Mouse (Mus musculus) adrenal gland, postnatal 0 days (tissue): ENCODE measurements around the gene Efcab8. TPM values are rescaled to one million over a fixed set of nuclear protein-coding genes. Genes with fewer than 3 reads are reported as not detected.

Experiments
- polyA plus RNA-seq: library from polyadenylated mRNA; unstranded; fragments of >200 nt; fragmentation: Nextera tagmentation; extraction: Ambion mirVana; gene quantifications from 2 replicates; pipeline ENCODE4 v1.2.1, GENCODE M21; 2015

Gene Efcab8
- 0.19 TPM in 1 of 2 replicates, not detected in the other for polyA plus RNA-seq

GRCm38 (mm10) chr2:153779394-153779981 lies at the start of gene Efcab8:
Efcab8 (plus strand) TSS chr2:153779931.

GRCm38 (mm10) chr2:153740500-153741436 lies 39.0 kb upstream of the Efcab8 start, which contains the start of gene Mapre1:
Mapre1 (plus strand) TSS chr2:153741274.

GRCm38 (mm10) chr2:153870984-153871383 lies 91.3 kb downstream of the Efcab8 start, which contains the start of gene Sun5:
Sun5 (minus strand) TSS chr2:153871084.

GRCm38 (mm10) chr2:153874745-153875144 lies 95.0 kb downstream of the Efcab8 start, which contains the start of gene Bpifb2:
Bpifb2 (plus strand) TSS chr2:153875045.

Other genes with a start within 250 kb of the Efcab8 start
- gene Nol4l, start 250.0 kb upstream of the Efcab8 start, polyA plus RNA-seq = 6.8 and 9.9 TPM in 2 replicates
- 72.0 and 85.9 TPM in 2 replicates for gene Commd7, start 147.2 kb upstream of the Efcab8 start, polyA plus RNA-seq
- gene Dnmt3b, start 130.5 kb upstream of the Efcab8 start, polyA plus RNA-seq = 1.9 and 3.2 TPM in 2 replicates
- 0.09 and 0.10 TPM in 2 replicates for gene Dnmt3c, start 83.3 kb upstream of the Efcab8 start, polyA plus RNA-seq
- 151 and 166 TPM in 2 replicates for gene Mapre1, start 38.7 kb upstream of the Efcab8 start, polyA plus RNA-seq
- 0.23 and 0.33 TPM in 2 replicates for gene Sun5, start 91.2 kb downstream of the Efcab8 start, polyA plus RNA-seq
- not detected in 2 replicates for gene Bpifb2, start 95.1 kb downstream of the Efcab8 start, polyA plus RNA-seq
- gene Bpifb6, start 120.5 kb downstream of the Efcab8 start, polyA plus RNA-seq = not detected in 2 replicates
- gene Bpifb3, start 138.3 kb downstream of the Efcab8 start, polyA plus RNA-seq = not detected in 2 replicates
- 0.14 TPM in 1 of 2 replicates, not detected in the other for gene Bpifb4, start 158.3 kb downstream of the Efcab8 start, polyA plus RNA-seq
- 0.09 and 0.30 TPM in 2 replicates for gene Bpifa6, start 195.0 kb downstream of the Efcab8 start, polyA plus RNA-seq
- 2.3 TPM in 1 of 2 replicates, not detected in the other for gene Bpifa2, start 228.3 kb downstream of the Efcab8 start, polyA plus RNA-seq